Mouse (Mus musculus): ENCODE results near the gene Hsf2. TPM values are rescaled to one million over a fixed set of nuclear protein-coding genes. Genes with fewer than 3 reads are reported as not detected.
"Not testable (repeated sequence)": the region's sequence is repeated elsewhere in the genome, so short reads cannot be mapped to it uniquely, and the experiment has no call there.

The Hsf2 gene
- polyA plus RNA-seq, 1 experiment from 2014 or later: 28.1 TPM

GRCm38 (mm10) chr10:57531616-57532217 is 45.5 kb downstream of the Hsf2 start:
- Histone ChIP-seq H3K4me1 (ENCODE audit: insufficient read depth) (peaks cover 13% of the 10 kb centered on the region), H3K9ac (peak overlapping the region; percentile 80), H3K4me3 (ENCODE audit: low read depth, low read length) (peak overlapping the region; percentile 90), H3K9me3 (ENCODE audit: low read depth, low read length) (no peaks in the 10 kb centered on the region), H3K36me3 (ENCODE audit: insufficient read depth) (peaks cover 8% of the 10 kb centered on the region), H3K4me2 (peak overlapping the region; percentile 74), H3K27me3 (ENCODE audit: insufficient read depth, low read length) (no peaks in the 10 kb centered on the region), H3K27ac (ENCODE audit: low read depth) (peak overlapping the region; percentile 93)
- ATAC-seq (ENCODE audit: insufficient read depth): no peak
- no peak for TF ChIP-seq CTCF (IDR thresholded peaks at IDR 0.05; ENCODE audit: low read depth)
- WGBS: 3% methylated on average over 28 of the region's 28 CpGs
- peak; percentile 60 for DNase-seq

DNA sequence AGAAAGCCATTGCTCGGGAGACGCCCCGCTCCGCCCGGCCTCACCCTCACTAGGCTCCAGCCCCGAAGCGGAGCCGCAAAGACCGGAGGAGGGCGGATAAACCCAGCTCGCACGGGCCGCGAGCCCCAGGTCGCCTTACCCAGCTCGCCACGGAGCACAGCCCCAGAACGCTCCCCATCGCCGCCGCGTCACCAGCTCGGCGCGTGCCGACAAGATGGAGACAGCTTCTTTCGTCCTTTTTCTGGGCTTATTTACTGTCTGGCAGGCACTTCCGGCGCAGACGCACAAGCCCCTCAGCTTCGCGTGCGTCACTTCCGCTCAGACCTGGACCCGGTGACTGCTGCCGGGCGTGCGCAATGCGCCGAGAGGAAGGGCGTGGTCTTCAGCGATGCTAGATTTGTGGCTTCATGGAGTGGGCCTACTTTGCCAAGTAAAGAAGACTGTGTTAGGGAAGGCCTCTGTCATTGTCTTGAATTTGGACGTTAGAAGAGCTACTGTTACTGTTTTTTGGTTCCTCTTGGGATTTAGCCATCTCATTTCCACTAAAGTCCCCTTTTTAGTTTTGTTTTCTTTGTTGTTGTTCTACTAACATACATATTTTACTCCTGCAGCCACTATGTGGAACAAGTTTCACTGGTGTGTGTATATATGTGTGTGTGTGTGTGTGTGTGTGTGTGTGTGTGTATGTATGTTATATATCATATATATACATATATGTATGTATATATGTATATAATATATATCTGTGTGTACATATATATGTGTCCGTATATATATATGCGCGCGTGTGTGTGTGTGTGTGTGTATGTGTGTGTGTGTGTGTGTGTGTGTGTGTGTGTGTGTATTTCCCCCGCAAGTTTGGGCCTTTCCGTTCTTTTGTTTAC is 46.3 kb downstream of the Hsf2 start, which contains the start of gene Serinc1:
Serinc1 (minus strand) TSS at position 313 of the 884 bp plus-strand sequence.
- 0 out of 2 replicates have a peak, but pooled peaks cover 2% of the 10 kb centered on the region for H3K36me3 ChIP-seq (ENCODE audit: insufficient read depth)
- no peaks in the 10 kb centered on the region for H3K27me3 ChIP-seq (ENCODE audit: insufficient read depth, low read length)
- DNase-seq (peak; percentile 98), ATAC-seq (ENCODE audit: insufficient read depth) (peak; percentile 100)
- peaks cover 13% of the 10 kb centered on the region for H3K4me1 ChIP-seq (ENCODE audit: insufficient read depth)
- no peaks in the 10 kb centered on the region for H3K9me3 ChIP-seq (ENCODE audit: low read depth, low read length)
- WGBS: 12% methylated on average over 49 of the region's 49 CpGs
- H3K4me3 ChIP-seq (ENCODE audit: low read depth, low read length): peak within 1 kb of the TSS; percentile 90
- H3K4me2 ChIP-seq: peak within 1 kb of the TSS; percentile 74
- TF ChIP-seq CTCF (IDR thresholded peaks at IDR 0.05; ENCODE audit: low read depth): no peak
- peak within 1 kb of the TSS; percentile 80 for H3K9ac ChIP-seq
- peak within 1 kb of the TSS; percentile 93 for H3K27ac ChIP-seq (ENCODE audit: low read depth)

- not testable (repeated sequence) for ATAC-seq (ENCODE audit: insufficient read depth); H3K4me2 ChIP-seq; H3K4me3 ChIP-seq (ENCODE audit: low read depth, low read length); H3K36me3 ChIP-seq (ENCODE audit: insufficient read depth); H3K9ac ChIP-seq; H3K27me3 ChIP-seq (ENCODE audit: insufficient read depth, low read length); H3K4me1 ChIP-seq (ENCODE audit: insufficient read depth); H3K9me3 ChIP-seq (ENCODE audit: low read depth, low read length); DNase-seq; H3K27ac ChIP-seq (ENCODE audit: low read depth)
- WGBS: 86% methylated on average over 9 of the region's 9 CpGs
Measured at GRCm38 (mm10) chr10:57543890-57544289, 57.7 kb downstream of the Hsf2 start.

- no peak for ATAC-seq (ENCODE audit: insufficient read depth)
Measured at GRCm38 (mm10) chr10:57549631-57550030, 63.4 kb downstream of the Hsf2 start.

GRCm38 (mm10) chr10:57553719-57554118 is 67.5 kb downstream of the Hsf2 start:
- Histone ChIP-seq H3K4me2 (no peak overlapping the region), H3K27ac (ENCODE audit: low read depth) (no peak overlapping the region), H3K27me3 (ENCODE audit: insufficient read depth, low read length) (no peaks in the 10 kb centered on the region), H3K4me1 (ENCODE audit: insufficient read depth) (no peaks in the 10 kb centered on the region), H3K36me3 (ENCODE audit: insufficient read depth) (no peaks in the 10 kb centered on the region), H3K9ac (no peak overlapping the region), H3K9me3 (ENCODE audit: low read depth, low read length) (no peaks in the 10 kb centered on the region), H3K4me3 (ENCODE audit: low read depth, low read length) (no peak overlapping the region)
- no peak for ATAC-seq (ENCODE audit: insufficient read depth)
- no peak for DNase-seq
- TF ChIP-seq CTCF (IDR thresholded peaks at IDR 0.05; ENCODE audit: low read depth): no peak
- WGBS: 76% methylated on average over 1 of the region's 1 CpGs

More at GRCm38 (mm10) chr10:57549631-57550030, 63.4 kb downstream of the Hsf2 start:
- H3K4me3 ChIP-seq (ENCODE audit: low read depth, low read length): no peak overlapping the region
- no peak for TF ChIP-seq CTCF (IDR thresholded peaks at IDR 0.05; ENCODE audit: low read depth)
- H3K9me3 ChIP-seq (ENCODE audit: low read depth, low read length): no peaks in the 10 kb centered on the region
- 82% methylated on average over 4 of the region's 4 CpGs for WGBS
- H3K36me3 ChIP-seq (ENCODE audit: insufficient read depth): no peaks in the 10 kb centered on the region
- no peaks in the 10 kb centered on the region for H3K4me1 ChIP-seq (ENCODE audit: insufficient read depth)
- no peaks in the 10 kb centered on the region for H3K27me3 ChIP-seq (ENCODE audit: insufficient read depth, low read length)
- H3K4me2 ChIP-seq: no peak overlapping the region
- H3K9ac ChIP-seq: no peak overlapping the region
- H3K27ac ChIP-seq (ENCODE audit: low read depth): no peak overlapping the region
- no peak for DNase-seq

DNA sequence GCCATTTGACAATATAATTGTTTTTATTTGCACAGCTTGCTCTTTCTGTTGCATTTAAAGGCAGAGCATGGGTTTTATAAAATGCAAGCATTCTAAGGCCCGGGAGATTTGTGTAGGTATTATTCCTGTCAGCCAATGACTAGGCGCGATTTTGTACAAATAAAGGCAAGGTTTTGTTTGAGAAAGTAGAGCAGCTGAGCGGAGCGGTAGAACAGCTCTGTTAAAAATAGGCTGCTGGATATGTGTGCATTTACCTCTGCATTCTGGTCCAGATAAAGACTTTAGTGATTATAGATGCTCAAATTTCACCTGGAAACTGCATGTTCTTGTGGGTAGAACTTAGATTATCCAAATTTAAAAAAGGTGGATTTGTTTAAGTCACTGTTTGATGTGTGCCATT is 71.4 kb downstream of the Hsf2 start:
- Histone ChIP-seq H3K36me3 (ENCODE audit: insufficient read depth) (no peaks in the 10 kb centered on the region), H3K4me2 (no peak overlapping the region), H3K27me3 (ENCODE audit: insufficient read depth, low read length) (no peaks in the 10 kb centered on the region), H3K9me3 (ENCODE audit: low read depth, low read length) (no peaks in the 10 kb centered on the region), H3K27ac (ENCODE audit: low read depth) (no peak overlapping the region), H3K9ac (no peak overlapping the region), H3K4me3 (ENCODE audit: low read depth, low read length) (no peak overlapping the region), H3K4me1 (ENCODE audit: insufficient read depth) (no peaks in the 10 kb centered on the region)
- ATAC-seq (ENCODE audit: insufficient read depth) (no peak), DNase-seq (peak; percentile 4)
- TF ChIP-seq CTCF (IDR thresholded peaks at IDR 0.05; ENCODE audit: low read depth): no peak
- 62% methylated on average over 5 of the region's 5 CpGs for WGBS

Other genes with a start within 250 kb of the Hsf2 start
- 138 and 142 TPM in 2 replicates for gene Serinc1, start 46.1 kb downstream of the Hsf2 start, polyA plus RNA-seq (2014; fragmentation: Nextera tagmentation; extraction: Ambion mirVana)
- gene Pkib, start 145.6 kb downstream of the Hsf2 start, polyA plus RNA-seq (2014; fragmentation: Nextera tagmentation; extraction: Ambion mirVana): 1.4 and 1.9 TPM in 2 replicates

Data from lung, embryonic 14.5 days (tissue).